19 mouse cellular contexts compared by ENCODE assay signal in the genomic region with DNA sequence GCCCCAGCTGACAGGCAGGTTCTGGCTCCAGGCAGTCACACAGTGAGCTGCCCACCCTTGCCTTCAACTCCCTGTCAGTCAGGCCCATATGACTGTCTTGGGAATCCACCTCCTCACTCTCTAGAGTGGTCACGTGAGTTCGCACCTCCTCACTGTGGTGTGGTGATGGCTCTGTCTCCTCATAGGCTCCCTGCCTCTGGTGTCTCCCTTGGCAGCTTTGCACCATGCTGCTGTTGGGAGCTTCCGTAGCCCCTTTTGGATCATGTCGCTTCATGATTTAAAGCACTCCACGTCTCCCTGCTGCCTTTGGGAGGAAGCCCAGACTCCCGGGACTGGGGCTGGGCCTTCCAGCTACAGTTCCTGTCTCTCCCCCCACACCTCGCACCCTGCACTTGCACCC. TPM values are rescaled to one million over a fixed set of nuclear protein-coding genes. Genes with fewer than 3 reads are reported as not detected.
DNase-seq lines count a peak whose midpoint lies in the region; ATAC-seq lines count a peak whose summit lies in the region.
"Had no signal": no experiment of that assay in that cellular context is flagged by ENCODE, and none has a peak within 500 bp of the region (broad histone marks: within the 10 kb centered on the region; RNA-seq: fewer than 3 reads in every experiment).

No protein-coding gene starts in this region.

- H3K36me3 ChIP-seq in forebrain, embryonic 13.5 days (ENCODE audit: poor library complexity, severe bottlenecking) = no peaks in the 10 kb centered on the region
- H3K36me3 ChIP-seq in forebrain, embryonic 10.5 days (replicated peaks) = no peaks in the 10 kb centered on the region
- H3K36me3 ChIP-seq: embryonic facial prominence, embryonic 10.5 days; midbrain, embryonic 12.5 days had no signal

- no peak overlapping the region for H3K4me3 ChIP-seq in forebrain, embryonic 13.5 days
- no peak overlapping the region for H3K4me3 ChIP-seq in forebrain, embryonic 10.5 days
- H3K4me3 ChIP-seq: embryonic facial prominence, embryonic 10.5 days; midbrain, embryonic 12.5 days had no signal

- H3K27me3 ChIP-seq in forebrain, embryonic 13.5 days = no peaks in the 10 kb centered on the region
- peaks cover 18% of the 10 kb centered on the region for H3K27me3 ChIP-seq in forebrain, embryonic 10.5 days (ENCODE audit: poor library complexity, severe bottlenecking)

- H3K4me1 ChIP-seq in forebrain, embryonic 13.5 days = peaks cover 5% of the 10 kb centered on the region; the same call in 1 of the 2 replicates
- H3K4me1 ChIP-seq in forebrain, embryonic 10.5 days = no peaks in the 10 kb centered on the region
- H3K4me1 ChIP-seq: embryonic facial prominence, embryonic 10.5 days; midbrain, embryonic 12.5 days had no signal

- no peaks in the 10 kb centered on the region for H3K9me3 ChIP-seq in forebrain, embryonic 13.5 days (replicated peaks)
- no peaks in the 10 kb centered on the region for H3K9me3 ChIP-seq in forebrain, embryonic 10.5 days
- H3K9me3 ChIP-seq: embryonic facial prominence, embryonic 10.5 days; midbrain, embryonic 12.5 days had no signal

- no peak overlapping the region for H3K9ac ChIP-seq in forebrain, embryonic 13.5 days
- H3K9ac ChIP-seq: liver, postnatal 0 days; midbrain, embryonic 12.5 days had no signal

- DNase-seq in forebrain, embryonic 10.5 days (ENCODE audit: extremely low spot score, low spot score) = no peak
- DNase-seq in layer of hippocampus, adult 18-20 months (ENCODE audit: low spot score in 2 of 2) = peak; percentile 41 to 42
- no peak for DNase-seq in layer of hippocampus, adult 11-12 months (ENCODE audit: low spot score)
- DNase-seq in right cerebral cortex, adult 18-20 months = peak; percentile 83
- DNase-seq in right cerebral cortex, postnatal 4 days = no peak
- peak; percentile 88 for DNase-seq in telencephalon, adult 2 months (ENCODE audit: low read depth, low spot score)
- DNase-seq in adrenal gland, postnatal 10 days = no peak
- DNase-seq: adrenal gland, adult 2 months; gastrocnemius, postnatal 25 days; heart, postnatal 36 days; liver, postnatal 0 days had no signal

- ATAC-seq in forebrain, embryonic 13.5 days = peak; percentile 59
- ATAC-seq: liver, postnatal 0 days had no signal

- H3K4me2 ChIP-seq in forebrain, embryonic 13.5 days = no peak overlapping the region
- H3K4me2 ChIP-seq: heart, embryonic 11.5 days; midbrain, embryonic 12.5 days had no signal

- WGBS in forebrain, embryonic 13.5 days = 62% methylated on average over 7 of the region's 7 CpGs
- WGBS in forebrain, embryonic 10.5 days = 78% methylated on average over 7 of the region's 7 CpGs

- H3K27ac ChIP-seq in forebrain, embryonic 13.5 days = no peak overlapping the region
- no peak overlapping the region for H3K27ac ChIP-seq in forebrain, embryonic 10.5 days
- H3K27ac ChIP-seq: embryonic facial prominence, embryonic 10.5 days; midbrain, embryonic 12.5 days; stomach, postnatal 0 days had no signal

RNA-seq across cellular contexts. Expression of gene Cd40, which starts 9.1 kb away (rescaled TPM):
- polyA plus RNA-seq in forebrain, embryonic 13.5 days (2015; fragmentation: Nextera tagmentation; extraction: Ambion mirVana) = 5.4 and 6.6 TPM in 2 replicates
- polyA plus RNA-seq in forebrain, embryonic 10.5 days (2016; fragmentation: Nextera tagmentation; extraction: Ambion mirVana) = 4.4 and 5.6 TPM in 2 replicates
- total RNA-seq in layer of hippocampus, adult 18-20 months (2021) = under 1 TPM; 0.10 to 0.28 TPM
- total RNA-seq in adrenal gland, postnatal 10 days (2021) = 1 to 10 TPM; 2.9 to 3.3 TPM

RNA-seq across cellular contexts. Expression of gene 1700025C18Rik, which starts 26.1 kb away (rescaled TPM):
- not detected in 2 replicates for polyA plus RNA-seq in forebrain, embryonic 13.5 days (2015; fragmentation: Nextera tagmentation; extraction: Ambion mirVana)
- polyA plus RNA-seq in forebrain, embryonic 10.5 days (2016; fragmentation: Nextera tagmentation; extraction: Ambion mirVana) = not detected in 2 replicates
- not detected for total RNA-seq in layer of hippocampus, adult 18-20 months (2021)
- total RNA-seq in adrenal gland, postnatal 10 days (2021) = not detected
- total RNA-seq: adrenal gland, adult 2 months; gastrocnemius, postnatal 25 days; heart, postnatal 36 days; layer of hippocampus, adult 8-10 months had no signal
- polyA plus RNA-seq: adrenal gland, adult 2 months; embryonic facial prominence, embryonic 10.5 days; heart, embryonic 11.5 days; limb, embryonic 14.5 days; liver, postnatal 0 days; midbrain, embryonic 12.5 days; spleen, adult 2 months; stomach, postnatal 0 days had no signal

RNA-seq across cellular contexts. Expression of gene Ncoa5, which starts 29.8 kb away (rescaled TPM):
- polyA plus RNA-seq in forebrain, embryonic 13.5 days (2015; fragmentation: Nextera tagmentation; extraction: Ambion mirVana) = 131 and 134 TPM in 2 replicates
- polyA plus RNA-seq in forebrain, embryonic 10.5 days (2016; fragmentation: Nextera tagmentation; extraction: Ambion mirVana) = 101 and 103 TPM in 2 replicates
- 10 to 100 TPM; 57.0 to 59.2 TPM for total RNA-seq in layer of hippocampus, adult 18-20 months (2021)
- total RNA-seq in adrenal gland, postnatal 10 days (2021) = 10 to 100 TPM; 29.3 to 35.9 TPM

Comparison
In these comparisons a context has a peak if more than half of its experiments do, and no peak if none do; other contexts are left out.
1. DNase-seq: peak in layer of hippocampus, adult 18-20 months (2 of 2), right cerebral cortex, adult 18-20 months (single experiment) and telencephalon, adult 2 months (single experiment); none in forebrain, embryonic 10.5 days (single experiment), layer of hippocampus, adult 11-12 months (single experiment), right cerebral cortex, postnatal 4 days (single experiment) and adrenal gland, postnatal 10 days (single experiment).